Mouse (Mus musculus) frontal cortex, postnatal 10 days (tissue): ENCODE results near the gene Stfa3.
"Not testable (repeated sequence)": the region's sequence is repeated elsewhere in the genome, so short reads cannot be mapped to it uniquely, and the experiment has no call there.

Source experiments
- DNase-seq, 2 experiments: peaks; one replicate each; pipeline ENCODE4 v3.0.0; 2022; ENCODE audit warnings: low spot score in 2 of 2, mixed read lengths in 1 of 2

Stfa3 gene

DNA sequence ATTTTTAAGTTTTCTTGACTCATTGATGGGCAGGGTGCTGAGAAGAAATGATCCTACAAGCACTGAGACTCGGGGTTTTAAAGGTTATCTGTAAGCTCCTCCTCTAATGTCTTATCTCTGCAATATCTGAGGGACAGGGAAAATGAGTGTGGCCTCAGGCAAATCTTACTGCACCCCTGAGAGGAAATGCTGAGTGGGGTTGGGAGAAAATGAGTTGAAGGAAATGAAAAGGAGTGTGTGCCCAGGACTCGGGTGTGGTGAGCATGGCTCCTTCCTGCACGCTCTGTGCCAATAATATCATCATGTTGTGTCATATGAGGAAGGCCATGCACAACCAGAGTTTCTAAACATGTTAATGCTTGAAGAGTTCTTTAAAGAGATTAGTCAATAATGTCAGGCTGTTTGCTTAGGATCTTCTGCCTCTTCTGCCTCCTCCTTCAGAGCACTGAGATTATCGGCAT is at the start of gene Stfa3:
Gene Stfa3 (minus strand): TSS at position 51 of the 461 bp plus-strand sequence.
- no peak for DNase-seq

DNA sequence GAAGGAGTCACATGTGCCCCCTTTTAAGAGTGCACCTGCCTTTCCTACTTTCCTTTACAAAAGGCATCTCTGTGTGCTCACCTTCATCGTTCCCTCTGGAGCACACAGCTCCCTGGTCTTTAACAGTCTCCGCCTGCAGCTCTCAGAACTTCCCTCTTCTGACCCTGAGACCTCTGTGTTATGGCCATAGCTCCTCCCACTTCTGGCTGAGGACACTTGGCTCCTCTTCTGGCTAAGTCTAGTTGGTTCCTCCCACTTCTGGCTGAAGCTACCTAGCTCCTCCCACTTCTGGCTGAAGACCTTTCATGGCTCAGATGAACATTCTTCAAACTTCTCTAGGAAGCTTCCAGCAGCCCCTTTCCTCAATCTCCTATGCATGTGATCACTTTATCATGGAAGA is 47.1 kb upstream of the Stfa3 start:
- DNase-seq = no peak

DNA sequence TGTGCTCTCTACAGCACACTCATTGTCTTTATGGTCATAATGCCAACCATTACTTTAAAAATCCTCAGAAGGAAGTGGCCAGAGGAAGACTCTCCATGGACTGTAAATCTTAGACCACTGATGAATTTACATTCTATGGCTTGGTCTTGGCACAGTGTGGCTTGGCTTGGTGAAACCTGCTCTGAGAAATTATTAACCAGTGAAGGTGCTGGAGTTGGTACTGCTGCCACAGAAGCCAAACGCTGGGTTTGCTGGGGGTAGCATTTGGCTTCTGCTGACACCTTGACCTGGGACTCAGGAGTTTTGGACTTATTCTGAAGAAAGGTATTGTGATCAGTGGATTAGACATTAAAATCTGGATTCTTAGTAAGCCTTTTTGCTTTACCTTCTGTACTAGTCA is 37.2 kb upstream of the Stfa3 start:
- DNase-seq = no peak

DNA sequence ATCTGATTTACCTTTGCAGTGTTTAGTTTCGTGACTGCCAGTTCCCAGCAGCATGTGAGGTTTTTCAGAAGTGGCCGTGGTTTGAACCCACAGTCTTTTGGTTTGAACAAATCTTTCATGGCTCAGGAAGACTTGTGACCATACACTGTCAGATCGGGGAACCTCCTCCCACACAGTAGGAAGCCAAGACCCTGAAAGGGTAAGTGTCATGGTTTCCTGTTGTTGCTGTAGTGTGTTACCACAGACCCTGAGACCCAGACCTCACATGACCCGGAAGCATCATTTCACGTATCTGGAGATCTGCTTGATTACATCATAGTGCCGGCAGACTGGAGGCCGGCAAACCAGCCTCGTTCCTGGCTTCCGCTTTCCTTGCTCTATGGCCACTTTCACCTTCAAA is 21.7 kb upstream of the Stfa3 start:
- DNase-seq = no peak

DNA sequence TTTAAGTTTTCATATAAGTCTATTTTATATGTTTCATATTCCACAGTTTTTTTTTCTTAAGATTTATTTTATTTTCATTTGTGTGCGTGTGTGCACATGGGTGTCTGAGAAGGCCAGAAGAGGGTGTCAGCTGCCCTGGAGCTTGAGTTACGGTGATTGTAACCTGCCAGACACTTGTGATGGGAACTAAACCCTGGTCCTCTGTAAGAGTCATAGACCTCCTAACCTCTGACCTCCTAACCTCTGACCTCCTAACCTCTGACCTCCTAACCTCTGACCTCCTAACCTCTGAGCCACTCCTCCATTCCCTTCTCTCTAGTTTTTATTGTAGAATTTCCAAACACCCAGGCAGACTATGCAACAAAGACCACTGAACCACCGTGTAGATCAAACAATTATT is 20.3 kb upstream of the Stfa3 start:
- no peak for DNase-seq

DNA sequence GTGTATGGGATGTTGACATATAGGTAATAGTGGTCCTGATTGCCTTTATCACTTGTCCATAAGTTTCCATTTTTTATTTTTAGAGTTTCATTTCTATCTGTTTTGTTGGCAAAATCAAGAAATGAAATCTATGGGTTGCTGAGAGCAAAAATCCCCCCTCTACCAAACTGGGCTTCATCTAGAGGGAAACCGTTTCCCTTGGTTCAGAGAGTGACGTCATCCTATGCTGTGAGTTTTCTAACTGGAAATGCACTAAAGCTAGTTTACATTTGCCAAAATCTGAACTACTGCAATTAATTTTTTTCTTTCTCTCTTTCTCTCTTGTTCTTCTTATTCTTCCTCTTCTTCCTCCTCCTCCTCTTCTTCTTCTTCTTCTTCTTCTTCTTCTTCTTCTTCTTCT is 19.7 kb upstream of the Stfa3 start:
- DNase-seq = no peak

DNA sequence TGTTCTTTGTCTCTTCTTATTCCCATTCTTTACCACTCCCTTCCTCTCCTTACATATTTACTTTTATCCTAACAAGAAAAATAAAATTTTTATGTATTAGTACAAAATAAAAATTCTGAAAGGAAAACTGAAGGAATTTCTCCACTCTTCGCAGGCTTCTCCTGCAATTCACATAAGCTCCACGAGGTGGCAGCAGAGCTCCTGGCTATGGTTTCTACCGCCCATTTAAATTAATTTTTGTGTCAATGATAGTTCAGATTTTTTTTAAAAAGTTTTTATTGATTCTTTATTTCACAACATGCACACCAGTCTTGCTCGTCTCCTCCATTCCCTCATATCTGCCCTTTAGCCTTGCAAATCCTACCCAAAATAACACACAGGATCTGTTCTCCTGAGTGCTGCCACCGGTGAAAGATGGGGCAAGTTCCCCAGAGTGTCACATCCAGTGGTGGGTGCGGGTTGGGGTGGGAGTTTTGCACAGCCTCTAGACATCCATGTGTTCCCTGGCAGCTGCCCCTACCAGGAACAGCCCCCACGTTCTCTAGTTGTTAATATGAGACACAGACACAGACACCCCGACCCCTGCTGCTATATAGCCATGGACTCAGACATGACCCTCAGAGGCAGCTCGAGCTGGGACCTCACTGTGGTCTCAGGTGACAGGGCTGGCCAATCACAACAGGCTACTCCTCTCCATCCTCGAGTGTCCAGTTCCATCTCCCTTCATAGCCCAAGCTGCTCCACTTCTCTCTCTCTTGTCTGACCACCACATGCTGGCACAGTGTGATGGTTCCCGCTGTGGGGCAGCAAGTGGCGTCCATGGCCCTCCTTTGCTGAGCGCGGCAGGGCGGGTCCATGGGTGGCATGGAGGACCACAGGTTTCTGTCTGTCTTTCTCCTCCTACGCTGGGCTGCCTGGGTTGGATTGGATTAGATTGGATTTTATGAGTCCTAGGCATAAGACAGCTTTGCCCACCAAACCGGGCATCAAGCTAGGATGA is 18.3 kb upstream of the Stfa3 start:
- peak in 1 of 2 experiments; percentile 25 for DNase-seq

DNA sequence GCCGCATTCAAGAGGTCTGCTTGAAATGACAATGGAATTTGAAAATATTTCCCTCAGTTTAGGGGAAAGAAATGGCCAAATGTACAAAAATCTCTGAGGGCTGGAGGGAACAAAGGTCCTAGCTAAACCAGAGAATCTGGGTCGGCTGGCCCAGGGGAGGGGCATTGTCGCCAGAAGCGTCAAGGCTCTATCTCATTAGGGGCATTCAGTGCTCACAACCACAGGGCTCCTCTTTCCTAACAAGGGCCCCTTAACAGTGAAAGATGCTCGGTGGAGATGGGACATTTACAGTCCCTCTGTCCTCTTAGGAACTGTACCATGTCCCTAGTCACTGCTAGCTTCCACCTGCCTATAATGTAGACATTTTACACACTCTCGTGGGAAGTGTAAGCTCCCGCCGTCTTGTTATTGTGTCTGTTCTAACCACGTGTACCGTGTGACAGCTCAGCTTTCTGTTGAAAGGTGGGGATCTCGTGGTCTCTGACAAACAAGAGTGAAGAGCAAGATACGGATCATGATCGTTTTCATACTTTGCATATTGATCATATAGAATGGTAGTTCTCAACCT is 16.0 kb upstream of the Stfa3 start:
- no peak for DNase-seq

DNA sequence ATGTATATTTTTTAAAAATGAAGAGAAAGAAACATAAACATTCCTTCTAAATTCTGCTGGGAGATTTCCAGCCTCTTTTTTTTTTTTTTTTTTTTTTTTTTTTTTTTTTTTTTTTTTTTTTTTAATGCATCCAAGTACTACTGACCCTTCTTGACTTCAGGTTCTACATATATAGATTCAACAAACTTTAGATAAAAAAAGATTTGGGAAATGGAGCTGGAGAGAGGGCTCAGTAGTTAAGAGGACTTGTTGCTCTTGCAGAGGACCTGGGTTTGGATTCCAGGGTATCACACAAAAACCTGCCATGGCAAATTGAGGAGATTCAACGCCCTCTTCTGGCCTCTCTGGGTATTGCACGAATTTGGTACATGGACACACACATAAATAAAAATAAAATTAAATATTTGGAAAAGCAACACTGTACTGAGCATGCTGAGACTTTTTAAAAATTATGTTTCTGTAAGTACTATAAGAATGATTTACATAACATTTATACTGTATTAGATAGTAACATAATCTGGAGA is 14.8 kb upstream of the Stfa3 start:
- DNase-seq = no peak

DNA sequence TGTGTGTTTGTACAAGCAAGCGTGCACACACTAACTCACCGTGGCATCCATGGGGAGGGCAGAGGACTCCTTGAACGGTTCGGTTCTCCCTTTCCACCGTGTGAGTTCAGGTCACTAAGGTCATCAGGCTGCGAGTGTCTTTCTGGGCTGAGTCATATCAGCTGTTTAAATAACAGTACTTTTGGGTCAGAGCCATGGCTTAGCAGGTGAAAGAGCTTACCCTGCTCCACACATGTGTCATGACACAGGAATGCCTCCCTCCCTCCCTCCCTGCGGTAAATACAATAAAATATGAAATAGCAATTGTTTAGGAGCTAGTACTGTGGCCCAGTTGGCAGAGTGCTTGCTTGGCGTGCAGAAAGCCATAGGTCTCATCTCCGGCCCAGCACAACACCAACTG is 14.2 kb upstream of the Stfa3 start:
- DNase-seq = no peak

DNA sequence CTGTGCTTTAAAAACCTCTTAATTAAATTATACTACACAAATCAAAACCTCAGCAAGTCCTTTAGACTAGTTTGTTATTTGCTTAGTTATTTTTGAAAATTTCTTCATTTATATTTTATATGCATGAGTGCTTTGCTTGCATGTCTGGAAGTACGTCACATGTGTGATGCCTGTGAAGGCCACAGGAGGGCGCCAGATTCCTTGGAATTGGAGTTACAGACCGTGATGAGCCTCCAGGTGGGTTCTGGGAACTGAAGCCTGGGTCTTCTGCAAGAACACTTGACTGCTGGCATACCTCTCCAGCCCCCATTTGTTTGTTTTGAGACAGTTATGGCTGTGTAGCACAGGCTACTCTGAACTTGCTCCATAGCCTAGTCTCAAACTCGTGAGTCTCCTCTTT is 13.7 kb upstream of the Stfa3 start:
- DNase-seq = no peak

DNA sequence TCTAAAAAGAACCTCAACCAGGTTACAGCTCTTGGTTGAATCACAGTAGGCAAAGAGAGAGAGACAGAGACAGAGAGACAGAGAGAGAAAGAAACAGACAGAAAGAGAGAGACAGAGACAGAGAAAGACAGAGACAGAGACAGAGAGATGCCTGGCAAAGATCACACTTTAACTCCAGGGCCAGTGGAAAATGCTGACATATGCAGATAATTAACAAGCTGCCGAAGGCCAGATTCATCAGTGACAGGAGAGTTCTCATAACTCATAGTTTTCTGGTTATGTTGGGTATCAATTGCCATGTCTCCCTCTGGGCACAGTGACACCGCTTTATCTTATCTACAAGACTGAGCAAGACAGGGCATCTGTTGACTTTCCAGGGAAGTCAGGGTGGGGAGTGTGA is 12.7 kb upstream of the Stfa3 start:
- DNase-seq = no peak

DNA sequence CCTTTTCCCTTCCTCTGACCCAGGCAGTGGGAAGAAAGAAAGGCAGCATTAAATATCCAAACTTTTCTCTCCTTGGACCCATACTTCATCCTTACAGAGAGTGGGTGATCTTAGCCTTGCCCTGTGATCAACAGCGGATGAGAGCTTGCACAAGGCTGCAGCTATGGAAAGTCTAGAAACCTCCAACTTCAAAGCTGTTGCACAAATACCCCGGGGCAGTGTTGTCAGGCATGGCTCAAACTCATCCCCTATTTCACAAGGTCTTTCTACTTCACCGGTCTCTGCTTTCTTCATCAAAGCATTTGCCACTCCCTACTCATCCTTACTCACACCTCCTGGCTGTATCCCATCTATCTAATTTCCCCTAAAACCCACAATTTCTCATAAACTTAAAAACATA is 10.2 kb upstream of the Stfa3 start:
- DNase-seq = no peak

DNA sequence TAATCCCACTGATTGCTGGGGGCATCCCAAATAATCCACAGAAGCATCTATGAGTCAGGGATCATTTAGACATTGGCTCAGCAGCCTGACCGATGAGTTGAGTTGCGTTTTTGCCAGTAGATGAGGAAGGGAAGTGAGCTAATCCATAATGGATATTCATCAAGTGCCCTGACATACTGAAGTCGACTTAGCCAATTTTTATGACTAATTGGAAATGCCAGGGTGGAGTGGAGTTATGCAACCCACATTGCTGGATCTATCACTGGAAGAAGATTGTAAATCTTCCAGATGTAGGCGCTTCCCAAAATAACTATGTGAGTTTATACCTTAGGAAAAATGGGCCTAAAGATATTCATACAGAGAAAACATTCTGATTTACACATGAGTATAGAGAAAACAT is 8.9 kb upstream of the Stfa3 start:
- DNase-seq = no peak

DNA sequence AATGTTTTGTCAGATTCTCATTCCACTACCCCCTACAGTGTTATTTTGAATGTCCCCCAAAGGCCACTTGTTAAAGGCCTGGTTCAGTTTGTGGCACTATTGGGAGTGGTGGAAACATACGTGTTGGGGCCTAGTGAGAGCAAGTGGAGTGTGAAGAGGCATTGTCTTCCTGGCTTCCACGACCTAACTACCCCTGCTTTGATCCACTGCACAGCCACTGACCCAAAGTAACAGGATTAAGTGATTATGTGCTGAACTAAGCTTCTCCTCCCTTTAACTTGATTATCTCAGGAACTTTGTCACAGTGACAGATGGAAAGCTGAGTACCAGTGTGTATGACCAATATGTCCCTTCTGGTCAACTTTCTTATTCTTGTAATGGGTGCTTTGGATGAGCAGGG is 5.2 kb upstream of the Stfa3 start:
- DNase-seq = no peak

DNA sequence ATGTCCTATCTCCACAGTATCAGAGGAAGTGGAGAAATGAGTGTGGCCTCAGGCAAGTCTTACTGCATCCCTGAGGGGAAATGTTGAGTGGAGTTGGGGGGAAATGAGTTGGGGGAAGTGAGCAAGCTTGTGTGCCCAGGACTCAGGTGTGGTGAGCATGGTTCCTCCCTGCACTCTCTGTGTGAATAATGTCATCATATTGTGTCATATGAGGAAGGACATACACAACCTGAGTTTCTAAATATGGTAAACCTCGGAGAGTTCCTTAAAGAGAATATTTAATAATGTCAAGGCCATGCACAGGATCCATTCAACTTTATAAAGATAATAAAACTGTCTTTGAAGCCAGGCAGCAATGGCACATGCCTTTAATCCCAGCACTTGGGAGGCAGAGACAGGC is 34.2 kb downstream of the Stfa3 start:
- DNase-seq = not testable (repeated sequence)

DNA sequence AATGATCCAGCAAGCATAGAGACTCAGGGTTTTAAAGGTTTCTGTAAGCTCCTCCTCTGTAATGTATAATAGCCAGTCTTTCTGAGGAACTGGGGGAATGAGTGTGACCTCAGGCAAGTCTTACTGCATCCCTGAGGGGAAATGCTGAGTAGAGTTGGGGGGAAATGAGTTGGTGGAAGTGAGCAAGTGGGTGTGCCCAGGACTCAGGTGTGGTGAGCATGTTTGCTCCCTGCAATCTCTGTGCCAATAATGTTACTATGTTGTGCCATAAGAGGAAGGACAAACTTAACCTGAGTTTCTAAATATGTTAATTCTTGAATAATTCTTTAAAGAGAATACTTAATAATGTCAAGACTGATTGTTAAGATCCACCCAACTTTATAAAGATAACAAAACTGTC is 46.8 kb downstream of the Stfa3 start, which contains the start of gene Stfa2:
Gene Stfa2 (minus strand): TSS at position 101 of the 400 bp plus-strand sequence.
- no peak for DNase-seq
